Mouse (Mus musculus): ENCODE data around the gene Btaf1.

Gene Btaf1

GRCm38 (mm10) chr19:36925671-36926552 is at the start of gene Btaf1:
Gene Btaf1, plus strand, starts transcription at chr19:36926079.
- DNase-seq (ENCODE audit: low spot score), result peak; percentile 93

DNA sequence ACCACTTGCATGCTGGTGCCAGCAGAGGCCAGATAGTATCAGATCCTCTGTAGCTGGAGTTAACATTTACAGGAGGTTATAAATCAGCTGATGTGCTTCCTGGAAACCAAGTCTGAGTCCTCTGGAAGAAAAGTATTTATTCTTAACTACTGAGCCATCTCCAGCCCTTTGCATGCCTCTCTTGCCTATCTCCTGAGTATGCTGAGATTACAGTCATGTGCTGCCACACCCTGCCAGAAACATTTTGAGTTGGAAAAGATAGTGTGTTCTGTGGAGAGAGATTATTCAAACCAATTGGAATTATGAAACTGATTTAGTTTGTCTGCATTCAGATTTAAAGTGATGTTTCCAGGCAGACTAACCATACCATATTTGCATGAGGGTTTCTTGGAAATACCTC is 48.5 kb upstream of the Btaf1 start:
- DNase-seq (ENCODE audit: low spot score), result no peak

DNA sequence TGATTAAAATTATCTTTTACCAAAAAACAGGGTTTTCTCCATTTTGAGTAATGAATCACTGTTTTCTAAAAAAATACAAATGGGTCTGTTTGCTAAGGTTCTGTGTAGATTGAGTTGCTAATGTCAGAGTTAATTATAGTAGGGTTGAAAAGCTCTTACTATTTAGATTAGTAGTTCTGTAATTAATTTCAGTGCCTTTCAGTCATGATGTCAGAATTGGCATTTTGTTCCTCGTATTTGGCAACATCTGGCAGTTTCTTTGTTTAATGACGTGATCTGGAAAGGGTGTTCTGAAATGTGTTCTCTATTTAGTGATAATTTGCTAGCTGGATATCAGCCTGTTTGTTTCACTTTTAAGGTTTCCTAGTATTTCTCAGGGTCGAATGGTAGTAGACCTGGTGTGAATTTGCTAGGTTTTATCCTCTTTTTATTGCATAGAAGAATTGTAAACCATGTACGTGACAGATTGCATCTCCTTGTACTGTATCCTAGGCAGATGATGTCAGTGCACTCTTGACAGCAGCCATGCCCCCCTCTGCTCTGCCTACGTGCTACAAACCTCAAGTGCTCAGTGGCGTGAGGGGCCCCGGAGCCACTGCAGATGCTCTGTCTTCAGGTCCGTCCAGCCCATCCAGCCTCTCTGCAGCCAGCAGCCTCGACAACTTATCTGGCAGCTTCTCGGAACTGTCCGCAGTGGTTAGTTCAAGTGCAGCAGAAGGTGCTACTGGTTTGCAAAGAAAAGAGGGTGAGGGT is 47.0 kb upstream of the Btaf1 start:
- no peak for DNase-seq (ENCODE audit: low spot score)

DNA sequence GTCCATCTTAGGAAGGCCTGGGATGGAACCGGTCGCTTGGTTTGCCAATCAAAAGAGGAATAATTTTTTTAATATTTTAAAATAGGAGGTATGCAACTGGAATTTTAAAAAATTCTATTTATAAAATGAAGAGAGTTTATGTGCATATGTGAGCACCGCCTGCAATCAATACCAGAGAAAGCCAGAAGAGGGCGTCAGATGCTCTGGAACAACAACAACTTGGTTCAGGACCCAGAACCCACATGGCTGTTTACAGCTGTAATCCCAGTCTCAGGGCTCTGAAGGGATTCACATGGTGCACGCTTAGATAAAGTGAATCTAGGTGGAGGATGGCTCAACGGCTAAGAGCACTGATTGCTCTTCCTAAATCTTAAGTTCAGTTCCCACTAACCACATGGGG is 42.8 kb upstream of the Btaf1 start:
- peak; percentile 72 for DNase-seq (ENCODE audit: low spot score)

DNA sequence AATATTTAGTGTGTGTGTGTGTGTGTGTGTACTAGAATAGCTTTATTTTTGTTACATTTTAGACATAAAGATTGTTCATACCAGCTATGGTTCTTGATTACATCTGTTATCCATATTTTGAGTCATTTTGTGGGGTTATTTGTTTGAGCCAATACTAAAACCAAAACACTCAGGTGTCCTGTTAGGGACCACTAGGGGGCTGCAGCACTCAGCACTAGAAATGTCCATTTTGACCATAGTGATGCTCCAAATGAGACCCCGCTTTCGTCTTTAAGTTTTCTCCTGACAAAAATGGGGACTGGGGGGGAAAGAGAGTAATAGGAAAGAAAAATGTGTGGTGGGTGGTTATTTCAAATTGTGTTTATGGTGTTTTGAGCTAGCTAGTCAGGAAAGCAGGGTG is 39.6 kb upstream of the Btaf1 start:
- peak; percentile 62 for DNase-seq (ENCODE audit: low spot score)

DNA sequence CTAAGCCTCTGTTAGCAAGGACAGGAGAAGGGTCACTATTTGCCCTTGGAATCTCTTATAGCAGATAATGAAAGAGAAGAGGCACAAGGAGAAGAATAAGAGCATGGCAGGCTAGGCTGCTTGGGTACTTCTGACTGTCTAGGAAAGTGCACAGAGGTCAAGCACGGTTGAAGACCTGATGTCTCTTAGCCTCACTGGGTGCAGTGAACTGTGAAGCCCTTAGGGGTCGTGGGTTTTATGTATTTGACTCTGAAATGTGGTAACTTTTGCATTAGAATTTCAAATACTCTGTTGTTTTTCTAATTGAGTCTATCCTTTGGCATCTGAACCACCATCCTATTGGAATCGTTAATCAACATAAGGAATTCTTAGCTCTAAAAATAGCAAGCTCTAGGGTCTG is 38.2 kb upstream of the Btaf1 start:
- peak; percentile 26 for DNase-seq (ENCODE audit: low spot score)

DNA sequence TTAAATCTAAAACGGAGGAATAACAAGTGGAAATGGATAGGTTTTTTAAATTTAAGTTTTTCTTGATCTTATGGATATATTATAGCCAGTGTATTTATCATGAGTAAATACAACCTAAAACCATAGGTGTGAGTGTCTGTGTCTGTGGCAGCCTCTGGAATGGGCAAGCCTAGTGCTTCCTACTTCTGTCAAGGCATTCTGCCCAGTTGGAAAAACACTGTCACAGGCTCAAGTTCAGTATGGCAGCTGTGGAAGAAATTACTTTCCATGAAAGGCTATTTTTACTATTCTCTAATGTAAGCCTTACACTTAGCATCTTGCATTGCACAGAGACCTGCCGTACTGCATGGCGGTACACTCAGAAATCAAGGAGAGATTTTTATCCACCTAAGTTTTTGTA is 34.1 kb upstream of the Btaf1 start:
- DNase-seq (ENCODE audit: low spot score), result no peak

DNA sequence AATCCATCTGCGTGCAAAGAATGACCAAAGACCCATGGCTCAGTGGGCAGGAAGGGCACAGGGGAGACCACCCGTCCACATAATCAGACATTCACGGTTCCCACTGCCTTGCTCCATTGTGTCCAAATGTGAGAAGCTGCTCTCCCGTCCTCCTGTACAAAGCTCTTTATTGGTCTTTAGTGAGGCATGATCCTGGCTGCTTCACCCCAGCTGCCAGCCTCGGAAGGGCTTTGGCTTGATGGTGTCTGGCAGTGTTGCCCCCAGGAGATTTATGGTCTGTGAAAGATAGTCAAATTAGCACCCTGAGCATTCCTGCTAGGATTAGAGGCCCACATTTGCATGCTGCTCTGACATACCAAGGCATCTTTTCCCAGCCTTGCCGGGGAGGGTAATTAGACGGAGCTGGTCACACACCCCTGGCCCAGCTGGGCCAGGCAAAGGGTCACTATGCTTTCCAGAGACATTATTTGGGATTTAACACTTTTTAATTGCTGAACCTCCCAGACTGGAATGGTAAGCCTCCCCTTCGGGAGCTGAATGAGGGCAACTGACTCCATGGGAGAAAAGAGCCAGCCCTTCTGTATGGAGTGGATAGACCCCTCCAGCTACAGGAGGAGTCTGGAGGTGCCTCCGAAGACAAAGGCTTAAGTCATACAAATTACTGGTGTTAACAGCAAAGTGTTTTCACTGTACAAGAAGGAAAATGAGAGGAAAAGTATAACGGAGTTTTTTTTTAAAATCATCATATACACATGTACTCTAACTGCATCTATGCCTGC is 28.9 kb upstream of the Btaf1 start:
- peak; percentile 79 for DNase-seq (ENCODE audit: low spot score)

GRCm38 (mm10) chr19:36897778-36898177 is 28.1 kb upstream of the Btaf1 start:
- peak; percentile 60 for DNase-seq (ENCODE audit: low spot score)

DNA sequence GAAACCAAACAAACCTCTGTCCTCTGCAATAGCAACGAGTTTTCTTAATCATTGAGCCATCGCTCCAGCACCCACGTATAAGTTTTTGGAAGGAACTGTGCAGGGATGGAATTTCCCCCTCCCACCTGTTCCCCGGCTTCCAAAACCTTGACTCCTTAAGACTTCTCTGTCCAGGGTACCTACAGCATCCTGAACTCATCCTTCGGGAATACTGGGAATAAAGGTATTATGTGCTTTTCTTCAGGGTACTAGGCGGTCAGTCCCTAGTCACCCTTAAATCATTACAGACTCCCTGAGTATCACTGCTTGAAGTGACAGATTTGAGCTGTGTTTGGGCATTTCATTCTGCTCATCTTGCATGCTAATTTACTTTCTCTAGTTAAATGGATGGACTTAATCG is 22.5 kb upstream of the Btaf1 start:
- peak; percentile 43 for DNase-seq (ENCODE audit: low spot score)

DNA sequence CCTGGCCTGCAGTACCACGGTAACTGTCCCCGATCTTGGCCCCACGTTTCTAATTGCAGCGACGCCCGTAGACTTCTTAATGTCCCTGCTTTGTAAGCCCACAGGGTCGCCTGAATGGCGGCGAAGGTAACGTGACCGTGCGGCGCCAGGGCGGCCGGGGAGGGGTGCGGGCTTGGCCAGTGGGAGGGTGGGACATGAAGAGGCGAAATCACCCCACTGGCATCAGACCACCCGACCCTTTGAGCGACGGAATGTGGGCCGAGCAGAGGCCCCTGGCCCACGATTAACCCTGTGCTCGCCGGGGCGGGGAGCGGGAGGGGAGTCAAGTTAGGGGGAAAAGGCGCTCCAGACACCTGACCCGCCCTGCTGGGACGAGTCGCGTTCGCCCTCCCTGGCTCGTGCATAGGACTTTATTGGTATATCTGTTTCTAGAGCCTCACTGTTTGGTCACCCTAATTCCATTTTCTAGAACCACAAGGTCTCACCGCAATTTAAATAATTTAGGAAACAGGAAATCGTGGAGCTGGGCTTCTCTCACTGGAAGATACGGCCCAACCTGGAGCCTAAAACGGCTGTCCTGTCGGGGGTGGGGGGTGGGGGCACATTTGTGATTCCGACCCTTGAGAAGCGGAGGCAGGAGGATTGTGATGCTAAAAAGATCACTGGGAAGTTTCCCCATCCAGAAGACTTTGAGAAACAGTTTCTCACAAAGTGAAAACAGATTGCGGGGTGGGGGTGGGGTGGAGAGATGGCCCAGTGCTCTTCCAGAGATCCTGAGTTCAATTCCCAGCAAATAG is 21.5 kb upstream of the Btaf1 start:
- DNase-seq (ENCODE audit: low spot score), result peak; percentile 92

DNA sequence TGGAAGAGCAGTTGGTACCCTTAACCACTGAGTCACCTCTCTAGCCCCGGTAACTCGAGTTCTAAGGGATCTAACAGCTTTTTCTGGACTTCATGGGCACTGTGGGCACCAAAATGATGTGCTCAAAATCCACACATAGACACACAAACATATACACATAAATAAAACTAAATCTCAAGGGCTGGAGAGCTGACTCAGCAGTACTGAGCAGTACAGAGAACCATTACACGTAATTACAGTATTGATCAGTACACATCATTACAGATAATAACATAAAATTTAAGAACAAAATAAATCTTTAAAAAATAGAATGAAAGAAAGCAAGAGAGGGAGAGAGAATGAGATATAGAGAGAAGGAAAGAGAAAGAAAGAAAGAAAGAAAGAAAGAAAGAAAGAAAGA is 16.7 kb upstream of the Btaf1 start:
- no peak for DNase-seq (ENCODE audit: low spot score)

GRCm38 (mm10) chr19:36909676-36910292 is 16.1 kb upstream of the Btaf1 start:
- peak; percentile 84 for DNase-seq (ENCODE audit: low spot score)

- DNase-seq (ENCODE audit: low spot score), result peak; percentile 81
Observed at GRCm38 (mm10) chr19:36910424-36911045, 15.3 kb upstream of the Btaf1 start.

GRCm38 (mm10) chr19:36913064-36913463 is 12.8 kb upstream of the Btaf1 start:
- no peak for DNase-seq (ENCODE audit: low spot score)

GRCm38 (mm10) chr19:36916206-36916605 is 9.7 kb upstream of the Btaf1 start:
- DNase-seq (ENCODE audit: low spot score), result no peak

GRCm38 (mm10) chr19:36916876-36917389 is 8.9 kb upstream of the Btaf1 start:
- no peak for DNase-seq (ENCODE audit: low spot score)

GRCm38 (mm10) chr19:36918441-36919301 is 7.2 kb upstream of the Btaf1 start:
- peak; percentile 84 for DNase-seq (ENCODE audit: low spot score)

DNA sequence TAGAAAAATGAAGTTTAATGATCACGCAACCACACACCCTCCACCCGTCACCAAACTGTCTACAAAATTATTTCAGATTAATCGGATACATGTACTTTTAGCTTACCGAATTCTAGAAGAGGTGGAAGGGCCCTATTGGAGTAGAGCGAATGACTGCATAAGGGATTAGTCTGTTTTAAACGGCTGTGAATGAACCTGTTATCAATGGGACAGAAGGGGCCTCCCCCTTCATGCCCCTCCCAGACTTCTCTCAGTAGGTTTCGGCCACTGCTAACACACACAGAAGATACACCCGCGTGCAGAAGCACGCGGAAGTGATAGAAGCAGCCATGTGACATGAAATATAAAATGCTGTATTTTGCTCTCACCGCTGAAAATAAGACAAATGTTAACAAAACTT is 6.4 kb upstream of the Btaf1 start, which contains the start of gene Fgfbp3:
TSS of gene Fgfbp3 (minus strand) at position 150 of the 400 bp plus-strand sequence.
- DNase-seq (ENCODE audit: low spot score), result peak; percentile 73

All from embryo, embryonic 10.5 days (tissue).